Mouse (Mus musculus): Measurements from ENCODE around the gene Lrp5. TPM values are rescaled to one million over a fixed set of nuclear protein-coding genes. Genes with fewer than 3 reads are reported as not detected.

Gene Lrp5
- polyA plus RNA-seq, 1 experiment = 40.2 TPM

DNA sequence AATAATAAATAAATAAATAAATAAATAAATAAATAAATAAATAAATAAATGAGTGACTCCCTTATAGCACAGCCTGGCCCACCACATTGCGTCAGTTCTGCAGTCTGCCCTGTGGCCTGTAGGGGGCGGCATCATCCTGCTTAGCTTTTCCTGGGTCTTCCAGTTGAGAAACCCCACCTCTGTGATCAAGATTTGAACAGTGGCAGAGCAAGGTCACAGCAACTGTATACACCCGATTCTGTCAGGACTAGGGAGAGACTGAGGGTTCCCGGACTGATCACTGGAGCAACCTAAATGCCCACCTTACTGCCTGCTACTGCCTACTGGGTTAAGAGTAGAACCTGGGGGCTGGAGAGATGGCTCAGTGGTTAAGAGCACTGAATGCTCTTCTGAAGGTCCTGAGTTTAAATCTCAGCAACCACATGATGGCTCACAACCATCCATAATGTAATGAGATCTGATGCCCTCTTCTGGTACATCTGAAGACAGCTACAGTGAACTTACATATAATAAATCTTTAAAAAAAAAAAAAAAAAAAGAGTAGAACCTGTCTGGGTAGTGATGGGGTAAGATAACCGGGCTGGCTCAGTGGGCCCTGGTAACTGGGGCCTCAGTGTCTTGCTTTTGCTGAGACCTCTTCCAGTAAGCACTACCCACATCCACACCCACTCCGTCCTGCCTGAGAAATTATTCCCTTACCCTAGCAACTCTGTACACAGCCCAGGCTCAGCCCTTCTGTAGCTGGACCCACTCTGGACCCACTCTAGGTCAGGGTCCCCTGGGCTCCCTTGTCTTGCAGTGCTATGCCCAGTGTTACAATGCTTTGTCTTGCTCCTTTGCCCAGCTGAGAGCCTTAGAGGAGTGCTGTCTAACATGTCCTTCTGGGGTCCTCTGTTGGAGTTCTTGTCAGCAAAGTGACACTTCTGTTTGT lies 13.4 kb upstream of the Lrp5 start:
- Histone ChIP-seq H3K27ac (ENCODE audit: insufficient read depth, low read length) (no peak overlapping the region), H3K4me3 (ENCODE audit: low read depth, low read length) (no peak overlapping the region)

DNA sequence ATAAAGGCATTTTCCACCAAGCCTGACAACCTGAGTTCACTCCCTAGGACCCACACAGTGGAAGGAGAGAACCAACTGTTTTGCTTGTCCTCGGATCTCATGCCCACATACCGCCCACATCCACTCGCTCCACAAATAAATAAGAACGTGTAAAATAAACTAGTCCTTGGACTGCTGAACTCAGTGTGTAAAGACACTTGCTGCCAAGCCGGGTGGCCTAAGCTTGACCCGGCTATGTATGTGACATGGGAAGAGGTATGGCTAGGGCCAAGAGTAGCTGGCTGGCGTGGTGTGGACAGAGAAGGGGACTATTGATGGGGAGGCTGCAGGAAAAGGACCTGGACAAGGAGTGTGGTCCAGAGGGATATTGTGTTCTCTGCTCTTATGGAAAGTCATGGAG lies 11.7 kb upstream of the Lrp5 start:
- no peak overlapping the region for H3K9ac ChIP-seq (ENCODE audit: low read depth, poor library complexity, severe bottlenecking)
- TF ChIP-seq CTCF (IDR thresholded peaks at IDR 0.05; ENCODE audit: low read depth, low read length) (no peak), POLR2A (IDR thresholded peaks at IDR 0.05; ENCODE audit: insufficient read depth, low read length) (no peak), EP300 (IDR thresholded peaks at IDR 0.05; ENCODE audit: insufficient read depth, low read depth, low read length) (no peak)
- no peaks in the 10 kb centered on the region for H3K4me1 ChIP-seq (ENCODE audit: control insufficient read depth, insufficient read depth, low read length)
- no peaks in the 10 kb centered on the region for H3K27me3 ChIP-seq (ENCODE audit: control insufficient read depth, insufficient read depth, low read length, poor library complexity, severe bottlenecking)
- H3K27ac ChIP-seq (ENCODE audit: insufficient read depth, low read length) = no peak overlapping the region
- no peaks in the 10 kb centered on the region for H3K9me3 ChIP-seq (replicated peaks; ENCODE audit: control insufficient read depth, insufficient read depth, low read length, poor library complexity, severe bottlenecking)
- no peak overlapping the region for H3K4me3 ChIP-seq (ENCODE audit: low read depth, low read length)
- H3K36me3 ChIP-seq (ENCODE audit: control insufficient read depth, insufficient read depth, low read length, poor library complexity, severe bottlenecking) = no peaks in the 10 kb centered on the region

More for the DNA sequence above, 13.4 kb upstream of the Lrp5 start:
- no peaks in the 10 kb centered on the region for H3K4me1 ChIP-seq (ENCODE audit: control insufficient read depth, insufficient read depth, low read length)
- H3K36me3 ChIP-seq (ENCODE audit: control insufficient read depth, insufficient read depth, low read length, poor library complexity, severe bottlenecking) = no peaks in the 10 kb centered on the region
- 0 out of 2 replicates have a peak, but pooled peaks have one; percentile 30 for TF ChIP-seq EP300 (IDR thresholded peaks at IDR 0.05; ENCODE audit: insufficient read depth, low read depth, low read length)
- TF ChIP-seq POLR2A (IDR thresholded peaks at IDR 0.05; ENCODE audit: insufficient read depth, low read length) = no peak
- peak; percentile 94 for TF ChIP-seq CTCF (IDR thresholded peaks at IDR 0.05; ENCODE audit: low read depth, low read length)
- no peaks in the 10 kb centered on the region for H3K9me3 ChIP-seq (replicated peaks; ENCODE audit: control insufficient read depth, insufficient read depth, low read length, poor library complexity, severe bottlenecking)
- H3K9ac ChIP-seq (ENCODE audit: low read depth, poor library complexity, severe bottlenecking) = no peak overlapping the region
- no peaks in the 10 kb centered on the region for H3K27me3 ChIP-seq (ENCODE audit: control insufficient read depth, insufficient read depth, low read length, poor library complexity, severe bottlenecking)

GRCm38 (mm10) chr19:3695976-3696375 lies 9.6 kb upstream of the Lrp5 start:
- TF ChIP-seq CTCF (IDR thresholded peaks at IDR 0.05; ENCODE audit: low read depth, low read length) (no peak), EP300 (IDR thresholded peaks at IDR 0.05; ENCODE audit: insufficient read depth, low read depth, low read length) (no peak), POLR2A (IDR thresholded peaks at IDR 0.05; ENCODE audit: insufficient read depth, low read length) (no peak)
- Histone ChIP-seq H3K36me3 (ENCODE audit: control insufficient read depth, insufficient read depth, low read length, poor library complexity, severe bottlenecking) (no peaks in the 10 kb centered on the region), H3K4me1 (ENCODE audit: control insufficient read depth, insufficient read depth, low read length) (no peaks in the 10 kb centered on the region), H3K9me3 (replicated peaks; ENCODE audit: control insufficient read depth, insufficient read depth, low read length, poor library complexity, severe bottlenecking) (no peaks in the 10 kb centered on the region), H3K9ac (ENCODE audit: low read depth, poor library complexity, severe bottlenecking) (no peak overlapping the region), H3K27me3 (ENCODE audit: control insufficient read depth, insufficient read depth, low read length, poor library complexity, severe bottlenecking) (no peaks in the 10 kb centered on the region), H3K4me3 (ENCODE audit: low read depth, low read length) (no peak overlapping the region), H3K27ac (ENCODE audit: insufficient read depth, low read length) (no peak overlapping the region)

DNA sequence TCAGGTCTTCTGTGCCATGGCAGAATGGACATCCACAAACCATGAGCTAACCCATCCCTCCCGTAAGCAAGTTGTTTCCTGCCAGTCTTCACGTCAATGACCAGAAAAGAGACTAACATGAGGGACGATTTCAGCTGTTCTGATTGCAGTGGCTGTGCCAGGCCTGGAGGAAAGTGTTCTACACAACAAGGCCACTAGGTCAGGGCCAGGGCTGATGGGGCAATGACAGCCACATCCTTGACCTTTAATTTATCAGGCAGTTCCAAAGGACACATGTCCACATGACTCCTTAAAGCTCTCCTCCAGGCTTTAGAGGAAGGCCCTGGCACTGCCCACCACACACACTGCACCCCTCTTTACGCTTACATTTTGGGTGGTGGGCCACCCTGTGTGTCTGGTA lies 9.1 kb upstream of the Lrp5 start:
- Histone ChIP-seq H3K9me3 (replicated peaks; ENCODE audit: control insufficient read depth, insufficient read depth, low read length, poor library complexity, severe bottlenecking) (no peaks in the 10 kb centered on the region), H3K27ac (ENCODE audit: insufficient read depth, low read length) (no peak overlapping the region), H3K9ac (ENCODE audit: low read depth, poor library complexity, severe bottlenecking) (no peak overlapping the region), H3K36me3 (ENCODE audit: control insufficient read depth, insufficient read depth, low read length, poor library complexity, severe bottlenecking) (no peaks in the 10 kb centered on the region), H3K4me3 (ENCODE audit: low read depth, low read length) (no peak overlapping the region), H3K27me3 (ENCODE audit: control insufficient read depth, insufficient read depth, low read length, poor library complexity, severe bottlenecking) (no peaks in the 10 kb centered on the region), H3K4me1 (ENCODE audit: control insufficient read depth, insufficient read depth, low read length) (no peaks in the 10 kb centered on the region)
- TF ChIP-seq EP300 (IDR thresholded peaks at IDR 0.05; ENCODE audit: insufficient read depth, low read depth, low read length) = no peak
- TF ChIP-seq CTCF (IDR thresholded peaks at IDR 0.05; ENCODE audit: low read depth, low read length) = no peak
- TF ChIP-seq POLR2A (IDR thresholded peaks at IDR 0.05; ENCODE audit: insufficient read depth, low read length) = no peak

DNA sequence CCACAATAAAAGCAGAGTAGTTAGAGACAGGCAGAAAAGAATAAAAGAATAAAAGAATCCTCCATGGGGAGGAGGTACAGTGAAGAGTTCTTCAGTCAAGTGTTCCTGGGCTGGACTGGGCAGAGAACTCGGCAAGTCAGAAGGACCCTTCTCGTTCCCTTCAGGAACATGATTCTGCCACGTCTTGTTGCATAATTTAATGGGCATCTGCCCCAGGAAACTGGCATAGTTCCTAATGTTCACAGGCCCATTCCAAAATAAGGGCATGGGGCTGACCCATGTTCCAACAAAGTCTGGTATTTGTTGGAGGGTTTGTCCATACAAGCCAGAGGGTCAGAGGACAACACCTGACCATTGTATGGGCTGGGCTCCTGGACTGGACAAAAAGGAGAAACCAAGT lies 8.6 kb upstream of the Lrp5 start:
- Histone ChIP-seq H3K4me3 (ENCODE audit: low read depth, low read length) (no peak overlapping the region), H3K36me3 (ENCODE audit: control insufficient read depth, insufficient read depth, low read length, poor library complexity, severe bottlenecking) (no peaks in the 10 kb centered on the region), H3K27me3 (ENCODE audit: control insufficient read depth, insufficient read depth, low read length, poor library complexity, severe bottlenecking) (no peaks in the 10 kb centered on the region), H3K9me3 (replicated peaks; ENCODE audit: control insufficient read depth, insufficient read depth, low read length, poor library complexity, severe bottlenecking) (no peaks in the 10 kb centered on the region), H3K9ac (ENCODE audit: low read depth, poor library complexity, severe bottlenecking) (no peak overlapping the region), H3K4me1 (ENCODE audit: control insufficient read depth, insufficient read depth, low read length) (no peaks in the 10 kb centered on the region), H3K27ac (ENCODE audit: insufficient read depth, low read length) (no peak overlapping the region)
- TF ChIP-seq POLR2A (IDR thresholded peaks at IDR 0.05; ENCODE audit: insufficient read depth, low read length) (no peak), CTCF (IDR thresholded peaks at IDR 0.05; ENCODE audit: low read depth, low read length) (no peak), EP300 (IDR thresholded peaks at IDR 0.05; ENCODE audit: insufficient read depth, low read depth, low read length) (no peak)

GRCm38 (mm10) chr19:3694476-3694875 lies 8.1 kb upstream of the Lrp5 start:
- Histone ChIP-seq H3K9me3 (replicated peaks; ENCODE audit: control insufficient read depth, insufficient read depth, low read length, poor library complexity, severe bottlenecking) (no peaks in the 10 kb centered on the region), H3K27ac (ENCODE audit: insufficient read depth, low read length) (no peak overlapping the region), H3K9ac (ENCODE audit: low read depth, poor library complexity, severe bottlenecking) (no peak overlapping the region), H3K27me3 (ENCODE audit: control insufficient read depth, insufficient read depth, low read length, poor library complexity, severe bottlenecking) (no peaks in the 10 kb centered on the region), H3K4me3 (ENCODE audit: low read depth, low read length) (no peak overlapping the region), H3K36me3 (ENCODE audit: control insufficient read depth, insufficient read depth, low read length, poor library complexity, severe bottlenecking) (no peaks in the 10 kb centered on the region), H3K4me1 (ENCODE audit: control insufficient read depth, insufficient read depth, low read length) (no peaks in the 10 kb centered on the region)
- no peak for TF ChIP-seq CTCF (IDR thresholded peaks at IDR 0.05; ENCODE audit: low read depth, low read length)
- no peak for TF ChIP-seq POLR2A (IDR thresholded peaks at IDR 0.05; ENCODE audit: insufficient read depth, low read length)
- no peak for TF ChIP-seq EP300 (IDR thresholded peaks at IDR 0.05; ENCODE audit: insufficient read depth, low read depth, low read length)

All from ES-Bruce4 (cell line).